7 mouse cellular contexts compared by ENCODE assay signal in the genomic region with DNA sequence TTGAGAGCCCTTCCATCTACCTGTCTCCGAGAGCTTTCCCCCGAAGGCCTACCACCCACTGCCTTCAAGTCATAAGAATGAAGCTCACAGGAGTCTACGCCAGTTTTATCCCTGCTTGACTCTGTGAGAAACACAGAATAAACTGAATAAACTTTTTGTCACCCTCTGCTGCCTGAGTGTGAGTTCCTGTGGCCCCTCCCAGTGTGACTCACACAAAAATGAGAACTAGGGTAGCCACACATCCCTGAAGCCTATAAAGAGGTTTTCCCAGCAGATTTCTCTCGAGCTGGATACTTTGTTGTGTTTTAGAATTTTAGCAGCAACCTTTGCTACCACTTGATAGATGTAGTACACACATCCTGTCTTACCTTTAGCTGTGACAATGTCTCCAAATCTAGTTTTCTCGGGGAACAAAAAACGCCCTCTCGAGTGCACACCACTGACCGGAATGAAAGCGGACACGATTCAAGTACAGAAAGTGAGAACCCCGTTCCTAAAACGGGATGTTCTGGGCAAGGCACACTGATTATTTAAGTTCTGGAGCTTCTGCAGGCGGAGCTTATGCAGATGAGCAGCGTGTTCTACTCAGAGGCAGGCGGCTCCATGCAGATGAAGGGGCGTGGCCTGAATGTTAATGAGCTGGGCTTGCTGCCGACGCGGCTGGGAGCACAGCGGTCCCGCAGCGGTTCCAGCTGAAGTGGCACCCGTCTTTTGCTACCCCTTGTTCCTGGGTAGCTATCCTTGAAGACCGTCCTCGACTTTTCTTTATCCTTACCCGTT. TPM values are rescaled to one million over a fixed set of nuclear protein-coding genes. Genes with fewer than 3 reads are reported as not detected.
DNase-seq lines count a peak whose midpoint lies in the region; ATAC-seq lines count a peak whose summit lies in the region.

A gene (plus strand): TSS at position 631 of the 780 bp plus-strand sequence.

- DNase-seq in embryo, embryonic 10.5 days (ENCODE audit: low spot score), result peak; percentile 94
- peak; percentile 81 for DNase-seq in gastrocnemius, postnatal 25 days
- DNase-seq in left cerebral cortex, postnatal 36 days (ENCODE audit: low spot score in 2 of 2), result peak; percentile 72 to 79
- peak; percentile 82 for DNase-seq in midbrain, embryonic 10.5 days (ENCODE audit: low spot score)
- peak; percentile 72 to 89 for DNase-seq in right cerebral cortex, postnatal 36 days (ENCODE audit: low spot score in 2 of 2)

- 10% methylated on average over 26 of the region's 26 CpGs for WGBS in intestine, embryonic 16.5 days
- WGBS in midbrain, embryonic 10.5 days, result 12% methylated on average over 26 of the region's 26 CpGs

- peak within 1 kb of the TSS; percentile 60 for H3K4me3 ChIP-seq in intestine, embryonic 16.5 days (ENCODE audit: low read length)
- H3K4me3 ChIP-seq in midbrain, embryonic 10.5 days, result peak within 1 kb of the TSS; percentile 67

- H3K9me3 ChIP-seq in intestine, embryonic 16.5 days (ENCODE audit: control insufficient read depth, low read length), result no peaks in the 10 kb centered on the region
- H3K9me3 ChIP-seq in midbrain, embryonic 10.5 days (replicated peaks), result no peaks in the 10 kb centered on the region

- H3K27me3 ChIP-seq in intestine, embryonic 16.5 days (replicated peaks; ENCODE audit: control insufficient read depth, insufficient read depth, low read length), result no peaks in the 10 kb centered on the region; the same call in 1 of the 2 replicates
- H3K27me3 ChIP-seq in midbrain, embryonic 10.5 days (ENCODE audit: low read depth, poor library complexity, severe bottlenecking), result peaks cover 46% of the 10 kb centered on the region

- no peaks in the 10 kb centered on the region for H3K36me3 ChIP-seq in intestine, embryonic 16.5 days (ENCODE audit: control insufficient read depth, insufficient read depth, low read length)
- H3K36me3 ChIP-seq in midbrain, embryonic 10.5 days, result peaks cover 4% of the 10 kb centered on the region; the same call in 1 of the 2 replicates

- H3K4me2 ChIP-seq in intestine, embryonic 16.5 days (ENCODE audit: low read depth, low read length), result peak within 1 kb of the TSS; percentile 99

- H3K4me1 ChIP-seq in intestine, embryonic 16.5 days (ENCODE audit: control insufficient read depth, insufficient read depth, low read length), result peaks cover 33% of the 10 kb centered on the region
- H3K4me1 ChIP-seq in midbrain, embryonic 10.5 days, result peaks cover 66% of the 10 kb centered on the region

- intact Hi-C loops in left cerebral cortex, postnatal 36 days (cut with DNase I), result loop anchor here (5.0 kb wide), 1 partner anchor 61 kb away; no protein-coding TSS in a partner anchor

- ATAC-seq in activated CD4-positive, CD25-positive, alpha-beta regulatory T cell, adult 4 months, result peak; percentile 59
- ATAC-seq in intestine, embryonic 16.5 days, result peak; percentile 74

- H3K9ac ChIP-seq in intestine, embryonic 16.5 days (ENCODE audit: low read depth, low read length), result peak within 1 kb of the TSS; percentile 78

- H3K27ac ChIP-seq in intestine, embryonic 16.5 days (ENCODE audit: low read length), result peak within 1 kb of the TSS; percentile 29
- peak within 1 kb of the TSS; percentile 79 for H3K27ac ChIP-seq in midbrain, embryonic 10.5 days (replicated peaks)

RNA-seq across cellular contexts. Expression of the gene that starts here (rescaled TPM):
- polyA plus RNA-seq in activated CD4-positive, CD25-positive, alpha-beta regulatory T cell, adult 4 months (2017; shearing (Covaris generic)), result under 1 TPM; 0.31 to 0.89 TPM
- total RNA-seq in gastrocnemius, postnatal 25 days (2021), result under 1 TPM in 1 of 2 experiments, not detected in 1; 0.13 TPM
- polyA plus RNA-seq in intestine, embryonic 16.5 days (2015; fragmentation: Nextera tagmentation; extraction: Ambion mirVana), result 1.7 and 2.4 TPM in 2 replicates
- 10 to 100 TPM; 72.6 to 78.9 TPM for total RNA-seq in left cerebral cortex, postnatal 36 days (2021)
- polyA plus RNA-seq in midbrain, embryonic 10.5 days (2016; fragmentation: Nextera tagmentation; extraction: Ambion mirVana), result 1.4 and 2.3 TPM in 2 replicates

Comparison
In these comparisons a context has a peak if more than half of its experiments do, and no peak if none do; other contexts are left out.
1. Peak in every context shown above with its lines: DNase-seq, ATAC-seq, H3K4me3 ChIP-seq and H3K27ac ChIP-seq.
2. RNA of the gene that starts here (total RNA-seq): 72.6 to 78.9 TPM in left cerebral cortex, postnatal 36 days; 0.13 TPM in gastrocnemius, postnatal 25 days; every median in the first group is over 10 times any median in the second.
3. Peak in ATAC-seq in activated CD4-positive, CD25-positive, alpha-beta regulatory T cell, adult 4 months; RNA of the gene not detected or under 1 TPM.
4. Peak in DNase-seq in gastrocnemius, postnatal 25 days; RNA of the gene not detected or under 1 TPM.